Mouse (Mus musculus): ENCODE results near the gene Hsd11b1.

- TF ChIP-seq CTCF (IDR thresholded peaks at IDR 0.05; ENCODE audit: borderline replicate concordance, insufficient read depth, low read length) (no peak), POLR2A (IDR thresholded peaks at IDR 0.05; ENCODE audit: low read depth, low read length) (no peak)
Observed at GRCm38 (mm10) chr1:193287578-193287977, 23.7 kb upstream of the Hsd11b1 start.
